12 mouse cellular contexts compared by ENCODE assay signal in genomic region chr3:101144366-101144948, GRCm38 (mm10). TPM values are rescaled to one million over a fixed set of nuclear protein-coding genes. Genes with fewer than 3 reads are reported as not detected.
DNase-seq lines count a peak whose midpoint lies in the region; ATAC-seq and TF ChIP-seq lines count a peak whose summit lies in the region.
"Had no signal": no experiment of that assay in that cellular context is flagged by ENCODE, and none has a peak within 500 bp of the region (broad histone marks: within the 10 kb centered on the region; RNA-seq: fewer than 3 reads in every experiment).

No protein-coding gene starts in this region.

- intact Hi-C loops in heart, postnatal 10 days (cut with DNase I) = no loop called here

- ATAC-seq in neural tube, embryonic 13.5 days (ENCODE audit: low read depth) = 0 out of 2 replicates have a peak, but pooled peaks have one; percentile 13
- no peak for ATAC-seq in hindbrain, embryonic 15.5 days (ENCODE audit: low FRiP score, low read depth)
- no peak for ATAC-seq in midbrain, postnatal 0 days (ENCODE audit: low FRiP score)

- peak; percentile 22 to 29 for DNase-seq in adrenal gland, adult (ENCODE audit: inconsistent age in 2 of 2, low spot score in 1 of 2)
- DNase-seq in adrenal gland, adult 8-10 months = no peak
- DNase-seq in neural tube, embryonic 10.5 days (ENCODE audit: extremely low spot score, low spot score) = no peak
- DNase-seq in midbrain, postnatal 0 days (ENCODE audit: low spot score) = peak; percentile 21
- no peak for DNase-seq in heart, postnatal 10 days
- DNase-seq in cerebellum, adult 8-10 months = no peak
- DNase-seq: embryo, embryonic 11 days had no signal

- no peaks in the 10 kb centered on the region for H3K9me3 ChIP-seq in neural tube, embryonic 13.5 days
- H3K9me3 ChIP-seq in hindbrain, embryonic 15.5 days = peaks cover 2% of the 10 kb centered on the region; the same call in 1 of the 2 replicates
- H3K9me3 ChIP-seq in midbrain, postnatal 0 days (ENCODE audit: low read length) = no peaks in the 10 kb centered on the region
- H3K9me3 ChIP-seq: lung, embryonic 15.5 days had no signal

- TF ChIP-seq CTCF in midbrain, postnatal 0 days (IDR thresholded peaks at IDR 0.05) = no peak

- peak overlapping the region; percentile 89 for H3K27ac ChIP-seq in neural tube, embryonic 13.5 days (replicated peaks)
- peak overlapping the region; percentile 86 for H3K27ac ChIP-seq in hindbrain, embryonic 15.5 days (replicated peaks)
- H3K27ac ChIP-seq in midbrain, postnatal 0 days (ENCODE audit: low read depth, low read length) = peak overlapping the region; percentile 94
- H3K27ac ChIP-seq: lung, embryonic 15.5 days had no signal

- no peaks in the 10 kb centered on the region for H3K27me3 ChIP-seq in neural tube, embryonic 13.5 days
- no peaks in the 10 kb centered on the region for H3K27me3 ChIP-seq in hindbrain, embryonic 15.5 days
- no peaks in the 10 kb centered on the region for H3K27me3 ChIP-seq in midbrain, postnatal 0 days (ENCODE audit: insufficient read depth, low read length)
- H3K27me3 ChIP-seq: lung, embryonic 15.5 days had no signal

- 66% methylated on average over 6 of the region's 6 CpGs for WGBS in neural tube, embryonic 13.5 days
- 55% methylated on average over 6 of the region's 6 CpGs for WGBS in hindbrain, embryonic 15.5 days
- WGBS in midbrain, postnatal 0 days = 62% methylated on average over 6 of the region's 6 CpGs

- no peak overlapping the region for H3K4me3 ChIP-seq in neural tube, embryonic 13.5 days
- H3K4me3 ChIP-seq in hindbrain, embryonic 15.5 days = no peak overlapping the region
- no peak overlapping the region for H3K4me3 ChIP-seq in midbrain, postnatal 0 days (ENCODE audit: low read depth, low read length)
- H3K4me3 ChIP-seq: lung, embryonic 15.5 days had no signal

- H3K4me2 ChIP-seq in neural tube, embryonic 13.5 days = no peak overlapping the region
- H3K4me2 ChIP-seq in hindbrain, embryonic 15.5 days = no peak overlapping the region
- H3K4me2 ChIP-seq in midbrain, postnatal 0 days (ENCODE audit: low read depth, low read length, poor library complexity, severe bottlenecking) = no peak overlapping the region
- H3K4me2 ChIP-seq: heart, embryonic 11.5 days had no signal

- no peak overlapping the region for H3K9ac ChIP-seq in neural tube, embryonic 13.5 days
- no peak overlapping the region for H3K9ac ChIP-seq in hindbrain, embryonic 15.5 days
- no peak overlapping the region for H3K9ac ChIP-seq in midbrain, postnatal 0 days (replicated peaks; ENCODE audit: low read length, poor library complexity, severe bottlenecking)
- H3K9ac ChIP-seq: lung, embryonic 15.5 days had no signal

- peaks cover 26% of the 10 kb centered on the region for H3K4me1 ChIP-seq in neural tube, embryonic 13.5 days (replicated peaks)
- H3K4me1 ChIP-seq in hindbrain, embryonic 15.5 days (replicated peaks) = peaks cover 25% of the 10 kb centered on the region
- H3K4me1 ChIP-seq in midbrain, postnatal 0 days (ENCODE audit: insufficient read depth, low read length) = peaks cover 17% of the 10 kb centered on the region; the same call in 1 of the 2 replicates

- H3K36me3 ChIP-seq in neural tube, embryonic 13.5 days = no peaks in the 10 kb centered on the region
- no peaks in the 10 kb centered on the region for H3K36me3 ChIP-seq in hindbrain, embryonic 15.5 days
- H3K36me3 ChIP-seq in midbrain, postnatal 0 days (ENCODE audit: insufficient read depth, low read length) = no peaks in the 10 kb centered on the region
- H3K36me3 ChIP-seq: lung, embryonic 15.5 days had no signal

RNA-seq across cellular contexts. Expression of gene Ptgfrn, which starts 34.4 kb away (rescaled TPM):
- 10 to 100 TPM; 32.1 to 51.5 (median 39.7) TPM for total RNA-seq in adrenal gland, adult 8-10 months (2022)
- polyA plus RNA-seq in neural tube, embryonic 13.5 days (2015; fragmentation: Nextera tagmentation; extraction: Ambion mirVana) = 3.2 and 3.5 TPM in 2 replicates
- 2.4 and 2.7 TPM in 2 replicates for polyA plus RNA-seq in hindbrain, embryonic 15.5 days (2015; fragmentation: Nextera tagmentation; extraction: Ambion mirVana)
- 53.9 and 58.5 TPM in 2 replicates for total RNA-seq in midbrain, postnatal 0 days (2014; rRNA removed)
- 3.7 and 3.8 TPM in 2 replicates for polyA plus RNA-seq in midbrain, postnatal 0 days (2015; fragmentation: Nextera tagmentation; extraction: Ambion mirVana)
- 10 to 100 TPM; 71.5 to 74.7 TPM for total RNA-seq in heart, postnatal 10 days (2021)
- total RNA-seq: MEL had no signal

Comparison
In these comparisons a context has a peak if more than half of its experiments do, and no peak if none do; other contexts are left out.
1. DNase-seq: peak in adrenal gland, adult (2 of 2) and midbrain, postnatal 0 days (single experiment); none in adrenal gland, adult 8-10 months (single experiment), neural tube, embryonic 10.5 days (single experiment), heart, postnatal 10 days (0 of 2) and cerebellum, adult 8-10 months (single experiment).
2. Peak in every context shown above with its lines, with median percentiles within 50 percentile points of each other: H3K27ac ChIP-seq.